Mouse (Mus musculus) liver, embryonic 15.5 days (tissue): ENCODE results near the gene Xpnpep2. TPM values are rescaled to one million over a fixed set of nuclear protein-coding genes. Genes with fewer than 3 reads are reported as not detected.

Experiments used
- ATAC-seq: fragments of 200-750 bp; cut with Nextera tagmentation; 2 replicates; pipeline ENCODE4 v1.8.0; 2017; ENCODE audit warnings: moderate number of reproducible peaks, mild to moderate bottlenecking, moderate library complexity; ENCODE audit not compliant: insufficient read depth
- H3K27ac ChIP-seq: fragments of 300-500 bp; sonication (generic); replicated peaks from 2 replicates; pipeline ENCODE4 v1.5.1; 2015; ENCODE audit warnings: mild to moderate bottlenecking, inconsistent platforms
- H3K27me3 ChIP-seq: fragments of 300-500 bp; sonication (generic); 2 replicates; pipeline ENCODE4 v1.6.1; 2015; ENCODE audit warnings: mild to moderate bottlenecking, inconsistent platforms
- H3K36me3 ChIP-seq: fragments of 300-500 bp; sonication (generic); replicated peaks from 2 replicates; pipeline ENCODE4 v1.6.1; 2015; ENCODE audit warnings: moderate library complexity, mild to moderate bottlenecking, inconsistent platforms
- H3K4me1 ChIP-seq: fragments of 300-500 bp; sonication (generic); replicated peaks from 2 replicates; pipeline ENCODE4 v1.6.1; 2015; ENCODE audit warnings: inconsistent platforms
- H3K4me2 ChIP-seq: fragments of 300-500 bp; sonication (generic); 2 replicates; pipeline ENCODE4 v1.6.1; 2015; ENCODE audit warnings: moderate library complexity, mild to moderate bottlenecking, inconsistent platforms
- H3K4me3 ChIP-seq: fragments of 300-500 bp; sonication (generic); replicated peaks from 2 replicates; pipeline ENCODE4 v1.5.1; 2015; ENCODE audit warnings: mild to moderate bottlenecking, inconsistent platforms
- H3K9ac ChIP-seq: fragments of 300-500 bp; sonication (generic); 2 replicates; pipeline ENCODE4 v1.6.1; 2015; ENCODE audit warnings: moderate library complexity, mild to moderate bottlenecking, inconsistent platforms
- H3K9me3 ChIP-seq: fragments of 300-500 bp; sonication (generic); replicated peaks from 2 replicates; pipeline ENCODE4 v1.6.1; 2016; ENCODE audit warnings: inconsistent platforms
- WGBS: fragments of 180-500 bp; shearing (Covaris S2); methylation state at CpG from one replicate; pipeline ENCODE4 v1.1.7; 2015; ENCODE audit warnings: mixed read lengths; ENCODE audit not compliant: insufficient replicate concordance; 5-methylcytosine and 5-hydroxymethylcytosine counted together
- polyA plus RNA-seq: library from polyadenylated mRNA; unstranded; fragments of >200 nt; fragmentation: Nextera tagmentation; extraction: Ambion mirVana; gene quantifications from 2 replicates; pipeline ENCODE4 v1.2.1, GENCODE M21; 2015

The Xpnpep2 gene
- polyA plus RNA-seq, 1 experiment from 2014 or later = 0.02 TPM

- no peak overlapping the region for H3K4me2 ChIP-seq
- WGBS = 45% methylated on average over 6 of the region's 6 CpGs
- no peak overlapping the region for H3K27ac ChIP-seq
- no peak overlapping the region for H3K9ac ChIP-seq
- H3K4me3 ChIP-seq = no peak overlapping the region
- H3K9me3 ChIP-seq = no peaks in the 10 kb centered on the region
- H3K36me3 ChIP-seq = no peaks in the 10 kb centered on the region
- H3K27me3 ChIP-seq = no peaks in the 10 kb centered on the region
- H3K4me1 ChIP-seq = peaks cover 3% of the 10 kb centered on the region; the same call in 1 of the 2 replicates
- ATAC-seq = no peak
Measured at GRCm38 (mm10) chrX:48127502-48128218, 19.1 kb downstream of the Xpnpep2 start.

GRCm38 (mm10) chrX:48129167-48129566 is 20.6 kb downstream of the Xpnpep2 start:
- ATAC-seq = no peak
- H3K4me2 ChIP-seq = no peak overlapping the region
- 47% methylated on average over 1 of the region's 1 CpGs for WGBS
- H3K27ac ChIP-seq = no peak overlapping the region
- no peaks in the 10 kb centered on the region for H3K36me3 ChIP-seq
- no peaks in the 10 kb centered on the region for H3K9me3 ChIP-seq
- H3K9ac ChIP-seq = no peak overlapping the region
- H3K27me3 ChIP-seq = no peaks in the 10 kb centered on the region
- peaks cover 3% of the 10 kb centered on the region; the same call in 1 of the 2 replicates for H3K4me1 ChIP-seq
- H3K4me3 ChIP-seq = no peak overlapping the region

GRCm38 (mm10) chrX:48136935-48137334 is 28.4 kb downstream of the Xpnpep2 start:
- Histone ChIP-seq H3K4me3 (no peak overlapping the region), H3K36me3 (no peaks in the 10 kb centered on the region), H3K9ac (no peak overlapping the region), H3K4me1 (peaks cover 39% of the 10 kb centered on the region), H3K9me3 (no peaks in the 10 kb centered on the region), H3K27ac (no peak overlapping the region), H3K27me3 (no peaks in the 10 kb centered on the region), H3K4me2 (no peak overlapping the region)
- 56% methylated on average over 4 of the region's 4 CpGs for WGBS
- no peak for ATAC-seq

GRCm38 (mm10) chrX:48138011-48138410 is 29.5 kb downstream of the Xpnpep2 start:
- peak overlapping the region; percentile 72 for H3K27ac ChIP-seq
- H3K9ac ChIP-seq = no peak overlapping the region
- H3K4me2 ChIP-seq = peak overlapping the region; percentile 43
- peaks cover 41% of the 10 kb centered on the region for H3K4me1 ChIP-seq
- 43% methylated on average over 6 of the region's 6 CpGs for WGBS
- no peaks in the 10 kb centered on the region for H3K36me3 ChIP-seq
- ATAC-seq = peak; percentile 48
- no peak overlapping the region for H3K4me3 ChIP-seq
- no peaks in the 10 kb centered on the region for H3K9me3 ChIP-seq
- no peaks in the 10 kb centered on the region for H3K27me3 ChIP-seq

- Histone ChIP-seq H3K36me3 (no peaks in the 10 kb centered on the region), H3K9me3 (no peaks in the 10 kb centered on the region), H3K4me2 (peak overlapping the region; percentile 43), H3K27ac (peak overlapping the region; percentile 72), H3K27me3 (no peaks in the 10 kb centered on the region), H3K4me1 (peaks cover 45% of the 10 kb centered on the region), H3K4me3 (no peak overlapping the region), H3K9ac (no peak overlapping the region)
- ATAC-seq = peak; percentile 84
- WGBS = 24% methylated on average over 7 of the region's 7 CpGs
Measured at GRCm38 (mm10) chrX:48138539-48139275, 30.2 kb downstream of the Xpnpep2 start.

GRCm38 (mm10) chrX:48139368-48140285 is 31.1 kb downstream of the Xpnpep2 start:
- no peaks in the 10 kb centered on the region for H3K36me3 ChIP-seq
- H3K27ac ChIP-seq = peak overlapping the region; percentile 72; the same call in 1 of the 2 replicates
- peaks cover 45% of the 10 kb centered on the region for H3K4me1 ChIP-seq
- no peak for ATAC-seq
- peak overlapping the region; percentile 43 for H3K4me2 ChIP-seq
- H3K4me3 ChIP-seq = no peak overlapping the region
- H3K27me3 ChIP-seq = no peaks in the 10 kb centered on the region
- WGBS = 35% methylated on average over 14 of the region's 14 CpGs
- H3K9ac ChIP-seq = no peak overlapping the region
- H3K9me3 ChIP-seq = no peaks in the 10 kb centered on the region

- peak overlapping the region; percentile 53 for H3K27ac ChIP-seq
- H3K4me1 ChIP-seq = peaks cover 45% of the 10 kb centered on the region
- H3K4me3 ChIP-seq = no peak overlapping the region
- WGBS = 23% methylated on average over 3 of the region's 3 CpGs
- no peak for ATAC-seq
- H3K4me2 ChIP-seq = no peak overlapping the region
- H3K36me3 ChIP-seq = no peaks in the 10 kb centered on the region
- no peaks in the 10 kb centered on the region for H3K27me3 ChIP-seq
- no peaks in the 10 kb centered on the region for H3K9me3 ChIP-seq
- no peak overlapping the region for H3K9ac ChIP-seq
Measured at GRCm38 (mm10) chrX:48140286-48140877, 31.9 kb downstream of the Xpnpep2 start.

- H3K27ac ChIP-seq = no peak overlapping the region
- no peak for ATAC-seq
Measured at GRCm38 (mm10) chrX:48141481-48141880, 33.0 kb downstream of the Xpnpep2 start.

GRCm38 (mm10) chrX:48143415-48144335 is 35.1 kb downstream of the Xpnpep2 start:
- 19% methylated on average over 26 of the region's 26 CpGs for WGBS
- no peaks in the 10 kb centered on the region for H3K27me3 ChIP-seq
- H3K9ac ChIP-seq = no peak overlapping the region
- H3K4me2 ChIP-seq = peak overlapping the region; percentile 61
- no peak for ATAC-seq
- H3K27ac ChIP-seq = peak overlapping the region; percentile 41; the same call in 1 of the 2 replicates
- no peaks in the 10 kb centered on the region for H3K36me3 ChIP-seq
- H3K9me3 ChIP-seq = no peaks in the 10 kb centered on the region
- peaks cover 31% of the 10 kb centered on the region for H3K4me1 ChIP-seq
- H3K4me3 ChIP-seq = peak overlapping the region; percentile 47

More at GRCm38 (mm10) chrX:48141481-48141880, 33.0 kb downstream of the Xpnpep2 start:
- no peaks in the 10 kb centered on the region for H3K36me3 ChIP-seq
- H3K4me3 ChIP-seq = no peak overlapping the region
- peaks cover 45% of the 10 kb centered on the region for H3K4me1 ChIP-seq
- WGBS = 30% methylated on average over 6 of the region's 6 CpGs
- H3K27me3 ChIP-seq = no peaks in the 10 kb centered on the region
- no peak overlapping the region; the same call in 1 of the 2 replicates for H3K4me2 ChIP-seq
- H3K9me3 ChIP-seq = no peaks in the 10 kb centered on the region
- no peak overlapping the region for H3K9ac ChIP-seq

- peak within 1 kb of the TSS; percentile 16; the same call in 1 of the 2 replicates for H3K4me2 ChIP-seq
- WGBS = 41% methylated on average over 4 of the region's 4 CpGs
- H3K9me3 ChIP-seq = no peaks in the 10 kb centered on the region
- H3K9ac ChIP-seq = no peak within 1 kb of the TSS
- ATAC-seq = no peak
- H3K4me1 ChIP-seq = peaks cover 10% of the 10 kb centered on the region; the same call in 1 of the 2 replicates
- H3K27me3 ChIP-seq = no peaks in the 10 kb centered on the region
- peak within 1 kb of the TSS; percentile 33 for H3K4me3 ChIP-seq
- H3K36me3 ChIP-seq = no peaks in the 10 kb centered on the region
- no peak within 1 kb of the TSS for H3K27ac ChIP-seq
Measured at GRCm38 (mm10) chrX:48146262-48146661, 37.7 kb downstream of the Xpnpep2 start, which contains the start of gene Sash3. TSS of gene Sash3 (plus strand) at chrX:48146436.
